Mouse (Mus musculus): ENCODE results near the gene Mcub.
A peak's percentile ranks its signal among the peaks of the same experiment; 100 is the strongest.

The Mcub gene

DNA sequence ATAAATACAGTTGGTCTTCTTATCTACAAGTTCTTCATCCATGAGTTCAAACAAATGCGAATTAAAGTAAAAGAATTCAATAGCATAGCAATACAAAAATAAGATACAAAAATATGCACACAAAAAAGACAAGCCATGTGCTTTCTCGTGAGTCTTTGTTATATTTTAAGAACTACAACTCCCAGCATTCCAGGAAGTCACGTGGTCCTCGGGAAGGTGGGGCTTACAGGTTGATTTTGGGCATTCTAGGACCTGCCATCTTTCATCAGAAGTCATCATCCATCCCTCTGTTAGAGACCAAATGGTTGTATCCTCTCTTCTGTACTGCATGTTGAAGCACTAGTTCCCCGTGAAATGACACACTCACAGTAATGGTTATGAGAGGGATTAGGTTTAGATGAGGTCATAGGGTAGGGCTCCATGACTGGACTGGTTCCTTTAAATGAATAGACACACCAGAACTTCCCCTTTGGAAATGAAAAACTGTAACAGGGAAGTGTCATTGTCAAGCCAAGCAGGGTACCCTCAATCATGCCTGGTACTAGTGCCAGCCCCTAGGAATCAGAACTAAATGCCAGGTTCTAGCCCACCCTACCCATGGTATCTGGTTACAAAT is 20.7 kb downstream of the Mcub start:
- DNase-seq (ENCODE audit: low read depth, low spot score): no peak

DNA sequence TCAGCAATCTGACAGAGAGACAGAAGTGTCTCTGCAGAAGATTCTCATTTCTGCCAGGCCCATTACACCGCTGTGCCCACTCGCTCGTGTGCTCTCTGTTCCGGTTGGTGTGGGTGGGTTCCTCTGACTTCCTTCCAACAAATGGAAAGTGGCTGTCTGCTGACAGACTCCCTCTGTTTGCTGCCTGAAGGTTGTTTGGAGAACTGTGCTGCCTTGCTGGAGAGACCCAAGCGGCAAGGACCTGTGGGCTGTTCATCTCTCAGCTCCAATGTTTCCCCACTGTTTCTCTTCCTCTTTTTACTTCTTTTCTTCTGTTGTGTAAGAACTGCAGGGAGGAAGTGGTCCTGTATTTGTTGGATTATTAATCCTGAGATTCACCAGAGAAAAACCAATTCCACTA is 21.6 kb downstream of the Mcub start:
- DNase-seq (ENCODE audit: low read depth, low spot score): no peak

DNA sequence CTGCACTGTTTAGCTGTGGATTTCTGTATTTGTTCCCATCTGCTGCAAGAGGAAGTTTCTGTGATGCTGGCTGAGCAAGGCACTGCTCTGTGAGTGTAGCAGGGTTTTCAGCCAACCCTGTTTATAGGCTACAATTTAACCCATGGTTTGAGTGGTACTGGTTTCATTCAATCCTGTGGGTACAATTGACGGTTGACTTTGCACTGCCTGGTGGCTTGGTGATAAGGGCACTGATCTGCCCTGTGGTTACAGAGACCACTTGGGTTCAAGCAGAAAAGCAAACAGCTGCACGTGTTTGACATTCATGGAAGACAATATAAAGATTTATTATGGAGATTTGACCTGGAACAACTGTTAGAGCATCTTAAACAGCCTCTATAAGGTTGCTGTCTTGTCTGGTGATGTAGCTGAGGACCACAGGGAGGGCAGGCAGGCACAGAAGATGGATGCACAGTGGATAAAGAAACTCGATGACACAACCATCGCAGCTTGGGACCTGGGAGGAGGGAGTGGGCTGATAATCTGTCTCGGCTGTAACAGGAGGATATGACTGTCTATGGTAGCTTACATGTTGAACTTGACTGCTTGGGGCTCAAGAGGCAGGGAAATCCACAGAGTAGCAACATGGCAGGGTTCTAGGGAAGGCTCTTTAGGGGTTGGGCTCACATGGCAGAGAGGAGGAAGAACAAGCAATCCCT is 23.6 kb downstream of the Mcub start:
- DNase-seq (ENCODE audit: low read depth, low spot score): no peak

DNA sequence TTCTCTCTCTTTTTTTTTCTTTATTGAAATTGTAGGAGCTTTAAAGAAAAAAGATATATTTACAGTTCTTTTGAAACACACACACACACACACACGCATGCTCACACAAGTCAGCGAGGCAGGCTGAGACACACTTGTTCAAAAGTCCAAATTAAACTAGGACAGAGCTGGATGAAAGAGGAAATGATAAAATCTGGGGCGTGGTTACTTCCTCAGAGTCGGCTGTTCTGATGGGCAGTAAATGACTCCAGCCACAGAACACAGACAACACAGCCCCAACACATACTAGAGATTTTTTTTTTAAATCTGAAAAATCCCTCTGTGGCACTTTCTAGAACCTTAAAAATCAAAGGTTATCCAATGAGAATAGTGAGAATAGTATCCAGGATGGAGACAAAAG is 26.2 kb downstream of the Mcub start:
- no peak for DNase-seq (ENCODE audit: low read depth, low spot score)

DNA sequence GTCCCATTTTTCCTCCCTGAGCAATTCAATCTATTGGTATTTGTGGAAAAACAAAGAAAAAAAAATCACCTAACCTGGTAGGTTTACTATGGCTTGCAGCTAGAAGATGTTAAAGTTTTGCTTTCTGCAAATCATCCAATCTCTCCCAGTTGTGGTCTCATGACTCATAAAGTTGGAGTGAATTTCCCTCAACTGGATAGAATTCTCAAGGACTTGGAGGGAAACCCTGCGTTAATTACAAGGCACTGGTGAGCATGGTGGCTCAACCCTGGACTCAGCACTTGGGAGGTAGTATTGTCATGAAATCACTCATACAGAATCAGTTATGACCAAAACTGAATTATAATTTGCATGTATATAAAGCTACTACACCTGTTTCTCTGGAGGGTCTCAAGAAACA is 28.7 kb downstream of the Mcub start:
- DNase-seq (ENCODE audit: low read depth, low spot score): no peak

DNA sequence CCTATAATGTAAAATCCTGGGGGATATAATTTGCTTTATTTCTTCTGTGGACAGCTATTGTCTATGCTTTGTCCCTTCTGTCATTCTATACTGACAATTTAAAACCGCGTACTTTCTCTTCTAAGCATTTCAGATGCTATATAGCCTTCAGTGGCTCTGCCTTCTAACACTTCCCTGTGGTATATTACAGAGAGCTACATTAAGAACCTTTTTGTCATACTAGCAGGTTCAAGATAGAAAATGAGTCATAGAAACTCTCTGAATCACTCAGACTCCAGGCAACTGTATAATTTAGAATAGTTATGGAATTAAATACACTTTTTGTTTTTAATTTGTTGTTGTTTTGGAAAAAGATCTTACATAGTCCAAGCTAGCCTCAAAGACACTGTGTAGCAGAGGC is 29.2 kb downstream of the Mcub start:
- DNase-seq (ENCODE audit: low read depth, low spot score): no peak

DNA sequence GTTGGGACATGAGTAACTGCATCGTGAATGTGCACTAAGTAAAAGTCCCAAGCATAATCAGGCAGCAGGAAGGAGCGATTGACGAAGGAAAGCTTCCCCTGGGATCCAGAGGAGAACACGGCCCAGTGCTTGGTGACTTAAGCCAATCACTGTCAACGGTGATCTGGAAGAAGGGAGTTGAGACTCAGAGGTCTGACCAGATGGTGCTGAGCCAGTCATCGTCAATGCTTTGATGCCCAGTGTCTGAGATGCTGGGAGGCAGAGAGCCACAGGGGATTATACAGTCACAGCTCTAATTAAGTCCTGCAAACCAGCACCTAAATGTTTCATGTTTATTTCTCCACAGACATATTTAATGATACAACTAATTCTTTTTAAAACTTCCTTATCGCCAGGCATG is 30.9 kb downstream of the Mcub start:
- DNase-seq (ENCODE audit: low read depth, low spot score): no peak

DNA sequence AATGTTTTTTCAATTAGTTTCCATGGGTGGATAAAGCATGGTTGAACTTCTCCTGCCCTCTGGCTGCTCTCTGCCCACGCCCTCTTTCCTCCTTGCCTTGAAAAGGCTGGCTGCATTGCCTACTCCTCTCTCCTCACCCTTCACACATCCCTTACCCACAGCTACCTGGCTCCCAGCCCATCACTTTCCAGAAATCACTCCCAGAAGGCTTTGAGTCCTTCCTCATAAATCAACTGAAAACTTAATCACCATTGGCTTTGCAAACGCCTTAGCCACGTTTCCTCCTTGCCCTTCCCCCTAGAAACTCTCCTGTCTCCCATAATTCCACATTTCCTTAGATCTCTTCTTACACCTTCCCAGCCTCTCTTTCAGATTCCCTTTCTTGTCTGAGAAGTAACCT is 32.2 kb downstream of the Mcub start:
- DNase-seq (ENCODE audit: low read depth, low spot score): no peak

DNA sequence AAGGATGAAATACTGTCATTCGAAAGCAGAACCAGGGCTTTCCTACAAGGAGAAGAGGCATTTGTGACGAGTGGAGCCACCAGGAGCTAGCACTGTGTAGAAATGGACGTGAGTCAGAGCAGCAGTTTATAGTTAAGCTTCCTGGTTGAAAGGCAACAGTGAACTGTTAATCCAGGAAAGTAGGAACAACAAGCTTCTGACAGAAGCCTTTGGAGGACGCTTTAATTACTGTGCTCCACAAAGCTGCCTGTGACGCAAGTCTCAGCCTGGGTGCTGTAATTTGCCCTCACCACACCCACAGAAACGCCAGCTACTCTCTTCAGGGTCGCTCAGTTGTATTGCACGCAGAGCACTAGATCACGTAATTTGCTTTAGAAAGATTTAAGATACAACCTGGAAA is 33.4 kb downstream of the Mcub start:
- no peak for DNase-seq (ENCODE audit: low read depth, low spot score)

DNA sequence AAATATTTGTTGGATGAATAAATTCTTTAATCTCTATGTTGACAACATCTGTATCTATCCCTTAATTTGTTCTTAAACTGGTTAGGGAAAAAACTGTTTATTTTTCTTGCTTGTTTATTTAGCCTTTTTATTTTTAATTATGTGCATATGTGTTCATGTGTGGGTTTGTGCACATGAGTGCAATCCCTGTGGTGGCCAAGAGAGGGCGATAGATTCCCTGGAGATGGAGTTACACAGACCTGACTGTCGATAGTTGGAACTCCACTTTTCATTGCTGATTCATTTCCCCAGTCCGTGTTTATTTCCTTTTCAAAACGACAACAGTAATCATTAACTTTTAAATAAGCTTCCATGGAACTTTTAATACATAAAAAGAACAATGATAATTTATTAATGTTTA is 37.6 kb downstream of the Mcub start:
- peak; percentile 16 for DNase-seq (ENCODE audit: low read depth, low spot score)

DNA sequence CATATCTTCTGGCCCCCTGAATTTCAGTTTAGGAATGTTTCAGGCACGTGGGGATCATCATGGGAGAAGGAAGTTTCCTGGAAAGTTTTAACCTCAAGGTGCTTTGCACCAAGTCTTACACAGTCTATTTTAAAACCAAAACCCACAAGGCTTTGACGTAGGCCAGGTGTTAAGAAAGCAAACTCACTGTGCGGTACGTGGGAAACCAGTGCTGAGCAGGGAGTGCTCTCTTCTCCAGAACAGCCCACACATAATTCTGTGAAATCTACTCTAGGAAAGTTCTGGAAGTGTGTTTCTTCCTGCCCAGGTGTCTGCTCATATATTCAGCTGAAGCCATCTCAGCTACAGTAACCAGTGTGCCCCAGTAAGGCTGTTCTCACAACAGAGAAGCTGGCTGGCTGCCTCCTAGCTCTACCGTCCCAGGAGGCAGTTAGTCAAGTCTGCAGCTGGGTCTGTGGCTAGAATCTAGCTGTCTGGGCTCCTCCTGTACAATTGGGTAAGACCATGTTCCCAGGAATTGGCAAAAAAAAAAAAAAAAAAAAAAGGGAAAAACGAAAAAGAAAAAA is 39.7 kb downstream of the Mcub start:
- no peak for DNase-seq (ENCODE audit: low read depth, low spot score)

DNA sequence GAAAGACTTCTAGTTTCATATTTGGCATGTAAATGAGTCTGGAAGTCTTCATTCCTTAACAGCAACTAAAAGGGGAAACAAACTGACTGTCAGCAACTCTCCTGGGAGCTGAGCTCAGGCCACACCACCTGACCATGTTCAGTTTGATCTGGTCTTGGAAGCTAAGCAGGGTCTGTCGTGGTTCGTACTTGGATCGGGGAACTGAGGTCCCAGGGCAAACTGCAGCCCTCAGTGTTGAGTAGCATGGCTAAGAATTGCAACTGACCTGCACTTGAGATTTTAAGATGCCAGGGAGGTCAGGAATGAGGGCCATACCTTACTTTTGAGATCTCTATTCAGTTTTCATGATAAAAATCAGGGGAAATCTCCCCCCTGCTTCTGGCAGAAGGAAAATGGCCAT is 44.1 kb downstream of the Mcub start:
- DNase-seq (ENCODE audit: low read depth, low spot score): no peak

DNA sequence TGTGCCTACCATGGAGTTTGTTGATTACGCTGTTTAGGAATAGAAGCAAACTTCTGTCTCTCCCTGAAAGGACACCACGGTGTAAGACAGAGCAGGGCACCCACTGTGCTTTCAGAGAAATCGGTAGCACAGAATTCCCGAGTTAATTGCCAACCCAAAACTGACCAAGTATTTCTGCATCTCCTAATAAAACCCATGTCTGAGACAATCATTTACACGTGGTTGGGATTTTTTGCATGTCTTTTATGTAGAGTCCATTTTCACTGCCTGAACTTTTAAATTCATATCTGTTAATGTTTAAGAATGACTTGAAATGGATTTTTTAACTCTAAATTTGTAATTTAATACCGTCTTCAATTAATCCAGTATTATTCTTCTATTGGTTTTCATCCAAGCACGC is 46.4 kb downstream of the Mcub start:
- no peak for DNase-seq (ENCODE audit: low read depth, low spot score)

DNA sequence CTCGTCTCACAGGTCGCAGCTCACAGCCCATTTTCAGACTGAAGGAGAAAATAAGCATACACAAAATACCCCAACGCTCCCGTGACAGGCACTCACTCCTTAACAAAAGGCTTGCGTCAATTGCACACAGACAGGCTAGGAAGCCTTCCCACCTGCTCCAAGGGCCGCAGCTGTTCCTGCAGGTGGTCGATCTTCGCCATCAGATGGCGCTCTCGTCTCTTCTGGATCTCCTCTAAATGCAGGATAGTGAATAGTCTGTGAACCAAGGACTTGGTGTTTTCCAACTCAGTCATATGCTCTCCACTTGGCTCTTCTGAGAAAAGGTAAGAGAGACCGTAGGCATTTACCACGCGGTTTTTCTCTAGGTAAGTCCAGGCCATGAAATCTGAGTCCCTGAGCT is 51.6 kb downstream of the Mcub start:
- no peak for DNase-seq (ENCODE audit: low read depth, low spot score)

DNA sequence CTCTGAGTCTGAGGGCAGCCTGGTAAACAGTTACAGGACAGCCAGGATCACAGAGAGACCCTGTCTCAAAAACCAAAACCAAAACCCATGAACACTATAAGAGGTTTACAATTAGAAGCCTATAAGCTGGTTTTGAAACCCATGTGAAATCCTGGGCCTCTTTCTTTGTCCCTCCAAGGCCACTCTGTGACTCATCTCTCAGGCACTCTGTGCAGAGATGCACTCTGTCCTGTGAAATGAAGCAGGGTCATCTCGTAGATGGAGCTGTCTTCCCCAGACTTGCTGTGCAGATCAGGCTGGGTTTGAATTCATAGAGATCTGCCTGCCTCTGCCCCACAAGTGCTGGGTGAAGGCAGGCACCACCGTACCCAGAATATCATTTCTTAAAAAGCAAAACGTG is 52.6 kb downstream of the Mcub start:
- no peak for DNase-seq (ENCODE audit: low read depth, low spot score)

DNA sequence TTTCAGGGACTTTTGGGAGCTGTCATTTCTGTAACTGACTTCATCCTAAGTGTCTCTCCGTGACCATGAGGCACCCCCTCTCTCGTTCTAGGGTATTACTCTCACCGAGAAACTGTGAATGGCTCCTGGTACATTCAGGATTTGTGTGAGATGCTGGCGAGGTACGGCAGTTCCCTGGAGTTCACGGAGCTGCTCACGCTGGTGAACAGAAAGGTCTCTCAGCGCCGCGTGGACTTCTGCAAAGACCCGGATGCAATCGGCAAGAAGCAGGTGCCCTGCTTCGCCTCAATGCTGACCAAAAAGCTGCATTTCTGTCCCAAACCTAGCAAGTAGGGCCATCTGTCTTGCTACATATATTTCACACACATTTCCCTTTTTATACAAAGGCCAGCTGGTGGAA is 56.8 kb downstream of the Mcub start:
- DNase-seq (ENCODE audit: low read depth, low spot score): no peak

DNA sequence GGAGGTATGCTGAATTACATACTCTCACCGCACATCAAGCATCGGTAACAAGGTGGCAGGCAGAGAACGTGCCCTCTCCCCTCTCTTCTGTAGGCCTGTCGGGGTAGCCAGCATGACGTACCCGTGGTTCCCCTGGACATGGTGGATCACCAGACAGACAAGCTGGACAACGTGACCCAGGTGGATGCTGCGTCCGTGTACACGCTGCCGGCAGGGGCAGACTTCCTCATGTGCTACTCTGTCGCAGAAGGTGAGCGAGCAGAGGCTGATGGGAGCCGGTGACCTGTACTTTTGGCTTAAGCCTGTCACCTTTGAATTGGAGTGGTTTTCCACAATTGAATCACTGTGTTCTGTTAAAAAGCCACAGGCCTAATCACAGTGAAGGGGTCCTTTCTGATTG is 58.0 kb downstream of the Mcub start:
- DNase-seq (ENCODE audit: low read depth, low spot score): no peak

DNA sequence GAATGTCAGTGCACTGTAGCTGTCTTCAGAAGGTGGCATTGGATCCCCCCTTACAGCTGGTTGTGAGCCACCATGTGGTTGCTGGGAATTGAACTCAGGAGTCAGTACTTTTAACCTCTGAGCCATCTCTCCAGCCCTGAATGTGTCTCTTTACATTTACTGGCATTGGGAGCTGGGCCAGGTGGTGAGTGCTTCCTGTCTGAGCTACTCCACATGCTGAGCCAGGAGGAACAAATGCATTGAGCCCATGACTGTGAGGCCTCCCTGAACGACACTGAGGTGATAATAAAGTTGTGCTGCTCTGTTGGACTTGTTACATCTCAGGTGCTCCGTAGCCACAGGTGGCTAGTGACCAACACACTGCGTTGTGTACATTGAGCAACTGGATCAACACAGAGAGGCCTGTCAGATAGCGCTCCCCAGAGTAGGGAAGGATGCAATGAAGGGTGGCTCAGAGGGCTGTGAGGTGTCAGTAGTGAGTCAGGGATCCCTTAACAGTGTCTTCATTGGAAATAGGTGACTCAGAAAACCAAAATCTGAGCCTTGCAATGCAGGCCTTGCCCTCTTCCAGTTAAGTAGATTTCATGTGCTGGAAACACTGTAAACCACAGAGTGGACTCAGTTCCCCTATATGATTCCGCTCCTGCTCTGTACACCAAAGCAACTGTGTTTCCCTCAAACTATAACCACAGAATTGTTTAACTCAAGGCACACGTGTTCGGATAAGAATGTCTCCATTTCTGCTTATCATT is 65.4 kb downstream of the Mcub start:
- no peak for DNase-seq (ENCODE audit: low read depth, low spot score)

DNA sequence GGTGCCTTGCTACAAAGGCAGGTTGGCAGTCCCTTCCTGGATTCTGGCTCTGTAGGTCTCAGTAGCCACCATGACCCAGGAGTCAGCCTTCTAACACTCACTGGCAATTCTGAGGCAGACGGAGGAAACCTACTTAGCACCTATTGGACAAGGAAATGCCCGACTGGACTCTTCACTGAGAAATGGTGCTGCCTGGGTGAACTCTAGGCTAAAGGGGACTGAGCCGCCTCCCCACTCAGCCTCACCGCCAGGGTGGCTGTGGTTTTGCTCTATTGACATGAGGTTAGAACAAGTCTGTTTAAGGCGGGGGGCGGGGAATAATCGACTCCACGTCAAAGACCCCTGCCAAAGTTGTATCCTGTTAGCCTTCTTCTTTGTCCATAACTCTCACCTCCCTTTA is 66.1 kb downstream of the Mcub start:
- DNase-seq (ENCODE audit: low read depth, low spot score): no peak

DNA sequence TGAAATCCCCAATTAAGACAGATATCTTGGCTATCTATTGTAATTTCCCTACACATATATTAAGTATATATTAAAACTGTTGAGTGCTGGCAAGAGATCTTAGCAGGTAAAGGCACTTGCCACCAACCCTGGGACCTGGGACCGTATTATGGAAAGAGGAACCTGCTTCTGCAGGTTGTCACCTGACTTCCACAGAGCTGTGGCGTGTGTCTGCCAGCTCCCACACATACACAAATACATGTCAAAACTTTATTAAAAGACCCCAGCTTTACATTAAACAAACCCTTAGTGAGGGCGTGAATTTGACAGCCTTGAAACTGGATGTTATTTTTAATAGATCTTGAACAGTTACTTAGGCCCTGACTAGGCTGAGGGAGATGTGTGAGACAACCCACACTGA is 66.6 kb downstream of the Mcub start:
- DNase-seq (ENCODE audit: low read depth, low spot score): no peak

DNA sequence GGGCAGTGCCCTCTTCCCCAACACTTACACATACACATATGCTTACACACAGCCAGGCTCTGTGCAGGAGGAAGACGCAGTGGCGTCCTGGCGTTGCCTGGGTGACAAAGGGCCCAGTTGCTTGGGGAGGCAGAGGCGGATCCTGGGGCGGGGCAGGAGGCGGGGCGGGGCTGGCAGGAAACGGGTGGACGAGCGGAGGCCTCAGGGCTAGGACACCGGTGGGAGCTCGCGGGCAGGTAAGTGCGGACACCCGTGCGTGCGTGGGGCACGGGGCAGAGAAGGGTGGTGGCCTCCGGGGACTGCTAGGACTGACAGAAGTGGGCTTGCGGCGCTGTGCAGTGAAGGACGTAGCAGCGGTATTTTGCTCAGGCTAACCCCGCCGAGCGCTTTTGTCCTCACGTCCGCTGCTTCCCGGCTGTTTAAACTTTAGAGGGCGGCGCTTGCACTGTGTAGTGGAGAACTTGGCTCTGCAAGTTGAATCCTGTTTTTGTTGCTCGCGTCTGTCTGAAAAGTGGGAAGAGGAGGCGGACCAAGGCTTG is 68.7 kb downstream of the Mcub start, which contains the start of gene Casp6:
Gene Casp6 (plus strand): TSS at position 155 of the 539 bp plus-strand sequence.
- peak; percentile 62 for DNase-seq (ENCODE audit: low read depth, low spot score)

DNA sequence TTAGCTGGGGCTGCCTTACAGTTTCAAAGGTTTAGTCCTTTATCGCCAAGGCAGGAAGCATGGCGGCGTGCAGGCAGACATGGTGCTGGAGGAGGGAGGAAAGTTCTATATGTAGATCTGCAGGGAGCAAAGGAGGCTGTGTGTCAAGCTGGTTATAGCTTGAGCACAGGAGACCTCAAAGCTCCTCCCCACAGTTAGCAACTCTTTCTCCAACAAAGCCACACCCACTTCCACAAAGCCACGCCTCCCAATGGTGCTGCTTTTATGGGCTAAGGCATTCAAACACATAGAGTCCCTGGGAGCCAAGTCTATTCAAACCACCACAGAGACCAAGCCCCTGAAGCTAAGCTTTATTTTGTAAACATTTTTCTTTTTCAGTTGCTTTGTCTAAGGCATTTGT is 71.1 kb downstream of the Mcub start:
- no peak for DNase-seq (ENCODE audit: low read depth, low spot score)

All from c-Kit-negative CD71-positive TER-119-positive erythroid progenitor cells, embryonic 14.5 days (primary cell).